Mouse (Mus musculus) ovary, postnatal 10 days (tissue): ENCODE data around the gene Ano4.

Source experiments
- DNase-seq: peaks from one replicate; pipeline ENCODE4 v3.0.0; 2022; ENCODE audit warnings: low spot score

The Ano4 gene

DNA sequence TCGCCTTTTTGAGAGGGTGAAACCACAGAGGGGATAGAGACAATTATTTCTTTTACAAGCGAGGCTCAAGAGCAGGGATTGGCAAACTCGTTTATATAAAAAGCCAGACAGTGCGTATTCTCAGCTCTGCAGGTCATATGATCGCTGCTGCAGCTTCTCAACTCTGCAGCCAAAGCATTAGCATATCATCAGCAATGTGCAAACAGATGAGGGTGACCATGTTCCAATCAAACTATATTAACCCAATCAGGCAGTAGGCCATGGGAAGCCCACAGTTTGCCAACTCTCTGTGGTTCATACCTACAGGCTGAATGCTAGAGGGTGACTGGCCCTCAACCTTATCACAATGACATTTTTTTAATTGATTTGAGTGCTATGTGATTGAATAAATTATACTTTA, 64.2 kb downstream of the Ano4 start:
- DNase-seq = no peak

DNA sequence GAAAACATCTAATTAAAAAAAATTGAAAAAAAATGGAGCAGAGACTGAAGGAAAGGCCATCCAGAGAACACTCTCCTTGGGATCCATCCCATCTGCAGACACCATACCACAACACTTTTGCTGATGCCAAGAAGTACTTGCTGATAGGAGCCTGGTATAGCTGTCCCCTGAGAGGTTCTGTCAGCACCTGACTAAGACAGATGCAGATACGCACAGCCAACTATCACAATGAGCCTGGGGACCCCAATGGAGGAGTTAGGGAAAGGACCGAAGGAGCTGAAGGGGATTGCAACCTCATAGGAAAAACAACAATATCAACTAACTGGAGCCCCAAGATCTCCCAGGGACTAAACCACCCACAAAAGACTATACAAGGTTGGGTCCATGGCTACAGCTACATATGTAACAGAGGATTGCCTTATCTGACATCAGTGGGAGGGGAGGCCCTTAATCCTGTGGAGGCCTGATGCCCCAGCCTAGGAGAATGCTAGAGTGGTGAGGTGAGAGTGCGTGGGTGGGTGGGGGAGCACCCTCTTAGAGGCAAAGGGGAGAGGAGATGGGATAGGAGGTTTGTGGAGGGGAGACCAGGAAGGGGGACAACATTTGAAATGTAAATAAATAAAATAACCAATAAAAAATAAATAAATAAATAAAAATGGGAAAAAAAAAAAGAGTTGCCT, 71.4 kb downstream of the Ano4 start:
- DNase-seq = no peak

DNA sequence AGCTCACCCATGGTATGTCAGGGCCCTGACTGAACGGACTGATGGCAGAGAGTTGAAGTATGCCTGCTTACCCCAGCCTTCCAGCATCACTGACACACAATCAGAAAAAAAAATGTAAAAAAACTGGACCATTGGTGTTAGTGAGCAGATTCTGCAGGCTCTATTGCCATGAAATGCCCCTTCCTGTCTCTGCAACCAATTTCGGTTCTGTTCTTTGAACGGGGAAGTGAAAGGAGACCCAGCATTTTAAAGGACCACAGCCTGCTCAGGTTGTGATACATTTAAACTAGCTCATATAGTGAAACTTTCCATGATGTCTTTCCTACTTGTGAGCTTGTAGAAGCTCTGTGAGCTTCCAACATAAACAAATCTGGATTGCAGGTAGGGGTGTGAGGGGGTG, 77.2 kb downstream of the Ano4 start:
- no peak for DNase-seq

DNA sequence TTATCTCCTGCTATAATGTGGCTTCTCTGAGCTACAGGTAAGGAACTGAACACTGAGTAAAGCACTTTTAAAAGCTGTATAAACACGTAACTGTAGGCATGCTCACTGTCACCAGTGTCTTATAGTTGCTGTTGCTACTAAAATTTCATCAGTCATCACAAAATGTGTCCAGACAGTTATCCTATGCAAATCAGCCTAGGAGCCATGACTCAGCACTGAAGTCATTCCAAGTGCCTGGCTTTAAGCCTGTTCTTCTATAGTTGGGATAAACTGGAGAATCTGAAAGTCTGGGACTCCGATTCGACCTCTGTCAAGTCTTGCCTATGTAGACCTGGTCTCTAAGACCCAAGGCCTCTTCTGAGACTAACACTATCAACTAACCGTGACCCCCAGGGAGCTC, 81.2 kb downstream of the Ano4 start:
- no peak for DNase-seq

DNA sequence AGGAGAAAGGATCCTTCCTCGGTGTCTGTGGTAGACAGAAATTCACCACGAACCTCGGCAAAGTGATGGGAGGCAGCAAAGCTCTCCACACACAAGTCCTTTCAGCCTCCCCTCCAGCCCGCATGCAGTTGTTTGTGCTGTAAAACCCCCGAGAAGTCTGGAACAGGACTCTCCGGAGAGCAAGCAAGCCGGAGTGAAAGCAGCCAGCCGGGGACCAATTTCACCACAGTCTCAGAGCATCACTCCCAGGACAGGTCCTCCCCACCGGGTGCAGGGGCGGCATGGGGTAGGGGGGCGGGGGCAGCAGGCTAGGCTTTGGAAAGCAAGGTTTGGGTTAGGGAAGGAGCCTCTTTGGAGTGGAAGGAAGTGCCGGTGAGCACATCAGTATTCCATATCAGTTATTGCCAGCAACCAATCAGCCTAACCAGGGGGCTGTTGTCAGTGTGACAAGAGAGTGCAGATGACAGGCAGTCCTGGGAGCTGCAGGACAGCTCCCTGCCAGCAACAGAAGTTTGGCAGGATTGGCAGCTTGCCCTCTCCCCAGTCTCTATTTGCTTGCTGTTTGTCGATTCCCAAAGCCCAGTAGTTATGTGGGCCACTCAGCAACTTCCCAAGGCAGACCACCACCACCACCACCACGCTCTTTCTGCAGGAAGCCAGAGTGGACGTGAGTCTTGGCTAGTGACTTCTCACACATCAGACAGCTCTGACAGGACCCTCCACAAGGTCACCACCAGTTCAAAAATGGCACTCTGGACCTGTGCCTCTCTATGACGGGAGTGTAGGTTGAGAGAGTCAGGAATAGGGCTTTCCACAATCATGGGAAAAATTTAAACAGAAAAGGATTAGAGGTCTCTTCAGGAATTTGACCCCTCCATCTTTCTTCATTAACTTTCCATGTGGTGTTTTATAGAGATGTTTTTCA, 86.8 kb downstream of the Ano4 start:
- no peak for DNase-seq

GRCm38 (mm10) chr10:89256762-89257456, 87.7 kb downstream of the Ano4 start:
- DNase-seq = no peak

GRCm38 (mm10) chr10:89254765-89255164, 89.8 kb downstream of the Ano4 start:
- no peak for DNase-seq

DNA sequence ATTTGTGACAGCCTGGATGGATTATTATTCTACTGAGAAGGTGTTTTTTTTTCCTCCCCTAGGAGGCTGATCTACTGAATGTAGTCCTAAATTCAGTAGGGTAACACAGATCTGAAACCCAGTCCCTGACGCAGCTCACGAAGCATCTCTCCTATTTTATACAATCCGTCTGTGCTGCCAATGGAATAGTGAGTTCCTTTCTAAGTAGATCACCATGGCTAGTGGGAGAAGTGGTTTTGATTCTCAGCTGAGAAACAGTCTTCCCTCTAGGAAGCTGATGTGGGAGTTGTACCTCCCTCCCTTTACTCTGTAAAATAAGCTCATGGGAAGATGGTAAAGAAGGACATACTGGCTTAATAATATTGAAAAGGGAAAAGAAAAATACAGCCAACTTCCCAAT, 90.8 kb downstream of the Ano4 start:
- no peak for DNase-seq

DNA sequence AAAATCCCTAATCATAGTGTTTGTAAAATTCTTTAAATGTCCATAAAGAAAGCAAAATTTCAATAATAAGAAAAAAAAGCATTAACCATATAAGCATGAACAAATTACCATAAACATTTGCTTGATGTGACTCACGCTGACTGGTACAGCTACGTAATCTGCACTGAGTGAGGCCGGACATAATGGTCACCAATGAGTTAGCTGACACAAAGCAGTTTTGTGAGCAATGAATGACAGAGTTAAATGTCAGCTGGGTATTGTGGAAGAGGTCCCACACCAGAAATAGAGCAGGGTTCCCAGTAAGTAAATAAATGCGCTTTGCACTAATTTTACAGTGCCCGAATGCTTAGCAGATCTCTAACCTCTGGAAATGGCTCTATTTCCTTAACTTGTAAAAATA, 91.9 kb downstream of the Ano4 start:
- DNase-seq = no peak

- no peak for DNase-seq
These were observed 100.8 kb downstream of the Ano4 start for GRCm38 (mm10) chr10:89243808-89244207.

GRCm38 (mm10) chr10:89224524-89224923, 120.0 kb downstream of the Ano4 start:
- peak; percentile 4 for DNase-seq

DNA sequence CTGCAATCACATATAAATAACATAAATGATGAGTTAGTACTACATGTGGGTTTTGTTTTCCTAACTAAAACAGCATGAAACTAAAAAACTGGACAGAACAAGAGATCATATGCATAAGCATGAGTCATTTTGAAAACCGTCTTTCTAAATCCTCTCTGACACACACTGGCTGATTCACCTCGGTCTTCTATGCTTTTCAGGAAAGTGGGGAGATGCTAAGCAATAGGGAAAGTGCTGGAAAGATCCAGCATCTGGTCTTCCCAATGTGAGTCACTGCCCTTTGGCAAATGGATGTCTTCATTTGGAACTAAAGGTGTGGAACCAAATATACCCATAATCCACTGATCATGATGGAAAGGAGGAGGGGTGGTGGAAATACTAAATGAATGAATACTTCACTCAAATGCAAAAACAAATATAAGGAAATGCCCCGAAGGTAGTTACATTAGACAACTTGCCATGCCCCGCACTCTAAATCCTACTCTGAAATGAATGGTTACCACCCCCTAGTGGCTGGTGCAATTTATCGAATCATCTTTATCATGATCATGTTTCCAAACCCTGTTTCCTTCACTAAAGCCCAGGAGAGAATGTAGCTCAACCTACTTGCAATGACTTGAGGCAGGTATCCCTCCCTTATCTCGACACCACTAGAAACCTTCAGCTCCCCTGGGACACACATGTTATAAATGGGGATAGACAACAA, 122.1 kb downstream of the Ano4 start:
- DNase-seq = no peak

DNA sequence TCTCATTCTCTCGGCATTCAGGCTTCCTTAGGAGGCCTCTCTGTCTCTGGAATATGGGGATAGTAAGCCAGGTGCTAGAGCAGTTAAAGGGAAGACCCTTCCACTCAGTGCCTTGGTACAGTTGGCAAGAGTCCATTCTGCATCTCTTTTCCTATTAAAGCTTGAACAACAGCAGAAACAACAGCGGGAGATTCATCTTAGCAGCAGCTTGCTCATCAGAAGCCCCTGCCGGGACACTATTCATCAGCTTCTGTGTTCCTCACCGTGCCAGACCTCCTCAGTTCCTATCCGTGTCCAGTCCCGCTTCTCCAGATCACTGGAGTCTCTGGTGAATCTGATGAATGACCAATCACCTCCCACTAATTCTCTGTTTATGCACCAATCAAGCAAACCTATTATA, 128.5 kb downstream of the Ano4 start:
- DNase-seq = no peak

DNA sequence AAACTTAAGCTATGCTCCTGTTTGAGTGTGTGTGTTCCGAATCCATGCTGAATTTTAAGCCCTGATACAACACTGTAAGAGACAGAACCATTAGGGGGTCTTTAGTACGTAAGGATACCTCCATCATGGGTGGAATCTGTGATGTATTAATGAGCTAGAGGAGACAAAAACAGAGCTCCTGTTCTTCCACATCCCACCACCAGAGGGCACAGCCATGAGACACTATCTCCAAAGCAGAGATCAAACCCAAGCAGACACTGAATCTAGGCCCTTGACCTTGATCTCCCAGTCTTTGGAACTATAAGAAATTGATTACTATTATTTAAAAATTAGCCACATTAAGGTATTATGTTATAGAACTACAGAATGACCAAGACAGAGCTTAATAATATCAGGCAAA, 138.7 kb downstream of the Ano4 start:
- DNase-seq = no peak

- DNase-seq = no peak
These were observed 148.1 kb downstream of the Ano4 start for GRCm38 (mm10) chr10:89196444-89196843.

DNA sequence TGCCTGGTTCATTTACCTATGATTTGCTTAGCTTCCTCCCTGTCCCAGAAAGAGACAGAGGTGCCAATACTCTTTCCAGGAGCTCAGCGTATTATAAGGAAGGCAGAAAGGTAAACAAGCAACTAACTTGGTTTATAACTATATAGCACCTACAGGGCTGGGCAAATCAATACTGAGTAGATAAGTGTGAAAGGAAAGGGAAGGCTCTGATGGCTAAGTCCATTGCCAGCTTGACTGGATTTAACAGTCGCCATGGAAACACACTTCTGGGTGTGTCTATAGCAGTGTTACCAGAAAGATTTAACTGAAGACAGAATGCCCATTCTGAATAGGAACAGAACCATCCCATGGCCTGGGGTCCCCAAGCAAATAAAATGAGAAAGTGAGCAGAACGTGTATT, 149.5 kb downstream of the Ano4 start:
- no peak for DNase-seq

- DNase-seq = no peak
These were observed 150.1 kb downstream of the Ano4 start for GRCm38 (mm10) chr10:89194440-89194839.

GRCm38 (mm10) chr10:89177921-89178320, 166.6 kb downstream of the Ano4 start:
- no peak for DNase-seq

GRCm38 (mm10) chr10:89164533-89164932, 180.0 kb downstream of the Ano4 start:
- DNase-seq = no peak

- DNase-seq = no peak
These were observed 189.1 kb downstream of the Ano4 start for GRCm38 (mm10) chr10:89155502-89155901.

DNA sequence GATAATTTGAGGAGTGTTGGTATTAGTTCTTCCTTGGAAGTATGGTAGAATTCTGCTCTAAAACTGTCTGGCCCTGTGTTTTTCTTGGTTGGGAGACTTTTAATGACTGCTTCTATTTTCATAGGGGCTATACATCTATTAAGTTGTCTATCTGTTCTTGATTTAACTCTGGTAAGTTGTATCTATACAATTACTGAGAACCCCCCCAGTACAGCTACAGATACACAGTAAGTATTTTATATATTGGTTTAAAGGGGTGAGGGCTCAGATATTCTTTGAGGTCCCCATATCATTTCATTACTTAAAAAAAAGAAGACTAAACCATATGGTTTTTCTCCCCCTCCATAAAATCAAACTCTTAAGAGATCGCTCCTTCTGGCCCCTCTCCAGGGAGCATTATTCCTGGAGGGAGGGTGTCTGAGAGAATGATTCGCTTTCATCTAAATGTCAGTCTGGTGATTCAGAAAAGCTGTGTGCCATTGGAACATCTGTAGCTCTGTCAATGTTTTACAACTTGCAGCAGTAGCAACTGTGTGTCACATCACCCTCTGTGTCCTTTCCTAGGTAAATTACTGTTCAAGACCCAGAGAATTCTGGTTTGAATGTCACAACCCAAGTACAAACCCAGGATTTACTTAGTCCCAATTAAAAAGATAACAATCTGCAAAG, 189.6 kb downstream of the Ano4 start:
- no peak for DNase-seq

GRCm38 (mm10) chr10:89149166-89149565, 195.4 kb downstream of the Ano4 start:
- no peak for DNase-seq
